Mouse (Mus musculus) E14TG2a.4 (cell line): ENCODE results near the gene Akap2.

Experiments
- CTCF ChIP-seq: conservative IDR thresholded peaks from 2 replicates; pipeline ENCODE4 v1.5.1; 2014; ENCODE audit warnings: low read length
- NANOG ChIP-seq: IDR thresholded peaks from 2 replicates; pipeline ENCODE4 v1.6.1; 2014; ENCODE audit warnings: borderline replicate concordance, low read length, mixed read lengths

DNA sequence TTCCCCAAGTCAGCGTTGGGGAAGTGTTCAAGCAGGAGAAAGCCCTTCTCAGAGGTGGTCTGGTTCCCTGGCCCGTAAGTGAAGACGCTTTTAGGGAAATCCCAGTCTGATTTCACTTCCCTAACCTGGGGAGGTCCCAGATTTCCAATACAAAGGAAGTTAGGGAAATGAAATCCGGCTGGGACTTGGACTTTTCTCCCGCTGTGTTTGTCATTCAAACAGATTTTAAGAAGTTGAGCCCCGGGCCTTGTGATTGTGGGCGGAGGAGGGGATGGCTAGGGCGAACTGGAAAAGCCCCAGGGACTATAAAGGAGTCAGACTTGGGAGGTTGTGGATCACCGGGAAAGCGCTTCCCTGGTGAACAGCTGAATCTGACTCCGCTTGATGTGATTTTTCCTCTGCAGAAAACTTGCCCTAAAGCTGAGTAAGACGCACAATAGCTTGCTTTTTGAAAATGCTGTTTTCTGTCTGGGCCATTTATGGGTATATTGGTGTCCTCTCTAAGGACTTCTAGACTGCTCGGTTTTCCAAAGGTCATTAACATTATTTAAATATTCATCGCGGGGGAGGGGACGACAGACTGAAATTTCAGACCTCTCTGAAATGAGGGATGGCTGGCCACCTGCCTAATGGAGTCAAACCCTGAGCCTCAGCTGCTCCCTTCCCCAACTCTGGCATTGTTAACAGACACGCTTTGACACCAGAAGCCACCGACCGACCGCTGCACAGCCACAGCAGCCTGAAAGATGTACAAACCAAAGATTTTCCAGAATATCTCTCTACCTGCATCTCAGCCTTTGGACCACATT is 63.6 kb downstream of the Akap2 start:
- TF ChIP-seq CTCF (no peak), NANOG (peak; percentile 95)
